Mouse (Mus musculus) liver, embryonic 16.5 days (tissue): Measurements from ENCODE around the gene Gm10642. TPM values are rescaled to one million over a fixed set of nuclear protein-coding genes. Genes with fewer than 3 reads are reported as not detected.
A peak's percentile ranks its signal among the peaks of the same experiment; 100 is the strongest.

Experiments used
- ATAC-seq: fragments of 200-750 bp; cut with Nextera tagmentation; 2 replicates; pipeline ENCODE4 v1.8.0; 2017; ENCODE audit warnings: low read depth, mild to moderate bottlenecking, moderate number of reproducible peaks, moderate library complexity
- H3K27ac ChIP-seq: fragments of 300-500 bp; sonication (generic); 2 replicates; pipeline ENCODE4 v1.5.1; 2014; ENCODE audit warnings: mild to moderate bottlenecking, low read length
- H3K27me3 ChIP-seq: fragments of 300-500 bp; sonication (generic); 2 replicates; pipeline ENCODE4 v1.6.1; 2014; ENCODE audit warnings: low read depth, low read length, mixed read lengths; ENCODE audit not compliant: control insufficient read depth, insufficient read depth
- H3K36me3 ChIP-seq: fragments of 300-500 bp; sonication (generic); 2 replicates; pipeline ENCODE4 v1.6.1; 2014; ENCODE audit warnings: mild to moderate bottlenecking; ENCODE audit not compliant: control insufficient read depth, insufficient read depth
- H3K4me1 ChIP-seq: fragments of 300-500 bp; sonication (generic); 2 replicates; pipeline ENCODE4 v1.6.1; 2014; ENCODE audit warnings: low read depth, low read length, mixed read lengths; ENCODE audit not compliant: control insufficient read depth
- H3K4me2 ChIP-seq: fragments of 300-500 bp; sonication (generic); 2 replicates; pipeline ENCODE4 v1.6.1; 2014; ENCODE audit warnings: low read depth, low read length, mixed read lengths
- H3K4me3 ChIP-seq: fragments of 300-500 bp; sonication (generic); 2 replicates; pipeline ENCODE4 v1.5.1; 2014; ENCODE audit warnings: low read depth, mild to moderate bottlenecking, low read length
- H3K9ac ChIP-seq: fragments of 300-500 bp; sonication (generic); 2 replicates; pipeline ENCODE4 v1.6.1; 2014; ENCODE audit warnings: low read depth, low read length
- H3K9me3 ChIP-seq: fragments of 300-500 bp; sonication (generic); replicated peaks from 2 replicates; pipeline ENCODE4 v1.6.1; 2016; ENCODE audit warnings: low read length; ENCODE audit not compliant: control insufficient read depth
- WGBS: fragments of 180-500 bp; shearing (Covaris S2); extraction: QIAGEN DNeasy Blood & Tissue Kit; methylation state at CpG from one replicate; pipeline ENCODE4 v1.1.7; 2014; ENCODE audit not compliant: insufficient replicate concordance; 5-methylcytosine and 5-hydroxymethylcytosine counted together
- polyA plus RNA-seq: library from polyadenylated mRNA; unstranded; fragments of >200 nt; fragmentation: Nextera tagmentation; extraction: Ambion mirVana; gene quantifications from 2 replicates; pipeline ENCODE4 v1.2.1, GENCODE M21; 2015

Gm10642 gene
- polyA plus RNA-seq, 1 experiment from 2014 or later: 0.90 TPM

DNA sequence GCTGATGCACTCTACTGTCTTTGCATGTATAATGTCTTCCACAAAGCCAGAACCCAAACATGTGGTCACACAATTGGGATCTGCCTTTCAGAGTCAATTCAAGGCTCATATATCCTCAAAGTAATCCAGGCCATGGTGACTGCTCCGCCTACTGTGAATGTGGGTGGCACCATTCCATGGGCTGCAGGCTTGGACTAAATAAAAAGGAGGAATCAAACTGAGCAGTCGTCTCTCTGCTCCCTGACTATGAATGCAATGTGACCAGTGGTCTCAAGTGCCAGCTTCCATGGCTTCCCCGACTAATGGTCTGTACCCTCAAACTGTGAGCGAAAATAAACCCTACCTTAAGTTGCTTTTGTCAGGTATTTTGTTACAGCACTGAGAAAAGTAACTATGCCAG, 1.6 kb upstream of the Gm10642 start:
- Histone ChIP-seq H3K27ac (0 out of 2 replicates have a peak overlapping the region, but pooled peaks have one; percentile 9), H3K36me3 (peaks cover 8% of the 10 kb centered on the region), H3K9ac (peak overlapping the region; percentile 38), H3K27me3 (no peaks in the 10 kb centered on the region), H3K4me2 (peak overlapping the region; percentile 73), H3K4me3 (peak overlapping the region; percentile 90), H3K9me3 (no peaks in the 10 kb centered on the region), H3K4me1 (peaks cover 30% of the 10 kb centered on the region)
- no peak for ATAC-seq
- 77% methylated on average over 4 of the region's 4 CpGs for WGBS

DNA sequence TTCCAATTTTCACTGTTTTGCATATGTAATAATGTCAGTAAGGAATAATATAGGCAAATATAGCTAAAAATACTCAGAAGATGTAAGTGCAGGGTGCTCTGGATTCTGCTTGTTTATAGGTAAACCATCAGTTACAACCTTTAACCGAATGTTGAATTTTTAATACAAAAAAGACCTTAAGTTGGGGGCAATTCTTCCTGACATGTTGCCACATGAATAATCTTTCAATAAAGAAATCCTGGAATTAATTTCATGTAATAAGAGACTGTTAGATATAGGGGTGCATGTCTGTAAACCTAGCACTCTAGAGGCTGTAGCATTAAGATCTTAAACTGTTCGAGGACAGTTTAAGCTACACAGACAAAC, 304 bp upstream of the Gm10642 start:
- H3K4me1 ChIP-seq: peaks cover 32% of the 10 kb centered on the region
- peaks cover 2% of the 10 kb centered on the region; the same call in 1 of the 2 replicates for H3K36me3 ChIP-seq
- peak overlapping the region; percentile 73 for H3K4me2 ChIP-seq
- 28% methylated on average over 2 of the region's 2 CpGs for WGBS
- peak overlapping the region; percentile 94 for H3K9ac ChIP-seq
- peak overlapping the region; percentile 90 for H3K4me3 ChIP-seq
- peak overlapping the region; percentile 93 for H3K27ac ChIP-seq
- no peaks in the 10 kb centered on the region for H3K27me3 ChIP-seq
- ATAC-seq: no peak
- H3K9me3 ChIP-seq: no peaks in the 10 kb centered on the region

DNA sequence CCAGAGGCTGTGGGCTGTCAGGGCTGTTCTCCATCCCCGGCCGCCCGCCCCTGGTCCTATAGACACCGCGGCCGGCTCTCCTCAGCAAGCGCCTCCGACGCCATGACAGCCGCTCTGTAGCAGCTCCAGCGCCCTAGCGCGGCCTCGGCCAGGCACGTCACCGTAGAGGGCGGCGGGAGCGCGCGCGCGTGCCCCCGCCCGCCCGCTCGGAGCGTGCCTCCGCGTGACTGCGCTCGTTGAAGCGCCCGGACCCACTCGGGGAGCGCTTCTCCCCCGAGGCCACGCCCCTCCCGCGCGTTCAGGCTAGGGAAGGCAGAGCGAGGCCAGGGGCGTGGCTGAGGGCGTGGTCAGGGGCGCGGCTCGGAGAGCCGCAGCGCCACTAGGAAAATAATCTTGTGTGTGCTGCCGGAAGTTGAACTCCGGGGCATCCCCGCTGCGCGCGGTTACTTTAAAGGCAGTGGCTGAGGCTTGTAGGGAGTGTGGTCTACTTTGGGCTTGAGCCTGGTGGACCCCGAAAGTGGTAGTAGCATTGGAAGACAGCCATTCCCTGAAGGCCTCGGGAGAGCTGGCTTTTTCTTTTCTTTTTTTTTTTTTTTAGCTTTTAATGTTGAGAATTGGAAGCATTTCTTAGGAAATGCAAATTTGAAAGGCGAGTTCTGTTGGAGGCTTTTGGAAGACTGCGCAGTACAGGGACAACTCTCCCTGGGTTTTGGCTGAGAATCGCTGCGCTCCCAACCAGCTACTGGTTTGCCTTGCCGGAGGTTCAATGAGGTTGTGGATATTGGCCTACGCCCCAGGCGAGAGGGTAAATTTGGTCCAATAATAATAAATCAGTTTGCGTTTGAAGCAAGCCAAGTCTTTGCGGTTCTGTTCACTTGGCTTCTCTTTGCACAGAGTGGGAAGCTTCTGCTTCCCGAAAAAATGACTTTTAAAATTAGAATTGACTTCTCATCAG, 1.2 kb downstream of the Gm10642 start, which contains the start of gene Mindy2:
Gene Mindy2 (minus strand): TSS at position 162 of the 955 bp plus-strand sequence.
- under 1% methylated on average over 62 of the region's 67 CpGs for WGBS
- peak; percentile 94 for ATAC-seq

DNA sequence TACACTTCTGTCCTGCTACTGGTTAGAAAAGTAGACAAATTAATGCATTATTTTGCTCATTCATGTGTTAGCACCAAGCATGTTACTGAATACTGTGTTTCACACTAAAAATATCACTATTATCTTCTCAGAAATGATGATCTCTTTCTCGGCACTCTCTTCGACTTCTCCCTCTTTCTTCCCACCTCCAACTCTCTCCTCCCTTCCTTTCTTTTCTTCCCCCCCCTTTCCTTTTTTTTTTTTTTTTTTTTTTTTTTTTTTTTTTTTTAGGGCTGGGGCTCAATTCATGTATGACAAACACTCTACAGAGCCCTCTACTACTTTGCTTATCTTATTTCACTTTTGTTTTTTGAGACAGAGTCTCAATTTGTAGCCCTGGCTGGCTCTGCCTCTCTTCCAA, 2.2 kb downstream of the Gm10642 start:
- Histone ChIP-seq H3K27ac (peak overlapping the region; percentile 58), H3K4me1 (peaks cover 24% of the 10 kb centered on the region), H3K9me3 (no peaks in the 10 kb centered on the region), H3K9ac (peak overlapping the region; percentile 55), H3K36me3 (0 out of 2 replicates have a peak, but pooled peaks cover 2% of the 10 kb centered on the region), H3K4me2 (peak overlapping the region; percentile 46), H3K27me3 (no peaks in the 10 kb centered on the region), H3K4me3 (peak overlapping the region; percentile 90)
- no peak for ATAC-seq
- WGBS: 26% methylated on average over 2 of the region's 2 CpGs

More for the DNA sequence above, 1.2 kb downstream of the Gm10642 start, which contains the start of gene Mindy2:
- peaks cover 32% of the 10 kb centered on the region for H3K4me1 ChIP-seq
- H3K9ac ChIP-seq: peak within 1 kb of the TSS; percentile 94
- H3K4me2 ChIP-seq: peak within 1 kb of the TSS; percentile 75
- peak within 1 kb of the TSS; percentile 90 for H3K4me3 ChIP-seq
- H3K27me3 ChIP-seq: no peaks in the 10 kb centered on the region
- no peaks in the 10 kb centered on the region for H3K9me3 ChIP-seq
- H3K27ac ChIP-seq: peak within 1 kb of the TSS; percentile 99
- H3K36me3 ChIP-seq: peaks cover 2% of the 10 kb centered on the region; the same call in 1 of the 2 replicates

DNA sequence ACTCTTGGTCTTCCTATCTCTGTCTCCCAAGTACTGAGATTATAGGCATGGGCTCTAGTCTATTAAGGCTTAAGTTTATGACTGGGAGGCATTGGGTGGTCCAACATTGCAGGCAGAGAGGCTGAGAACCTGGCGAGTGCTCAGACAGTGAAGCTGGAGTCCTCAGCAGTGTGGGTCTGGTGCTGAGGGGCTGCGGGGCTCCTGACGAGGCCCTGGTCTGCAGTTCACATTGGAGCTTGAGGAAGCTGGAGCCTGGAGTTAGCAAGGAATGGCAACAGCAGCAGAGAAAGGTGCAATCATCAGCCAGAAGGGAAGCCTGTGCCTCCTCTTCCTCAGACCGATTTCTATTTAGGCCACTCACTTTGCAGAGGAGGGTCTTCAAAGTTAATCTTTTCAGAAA, 8.8 kb downstream of the Gm10642 start:
- H3K27ac ChIP-seq: no peak overlapping the region
- no peak overlapping the region for H3K4me3 ChIP-seq
- no peak for ATAC-seq
- H3K9me3 ChIP-seq: peaks cover 3% of the 10 kb centered on the region
- H3K27me3 ChIP-seq: no peaks in the 10 kb centered on the region
- 77% methylated on average over 4 of the region's 4 CpGs for WGBS
- H3K4me1 ChIP-seq: peaks cover 11% of the 10 kb centered on the region
- H3K4me2 ChIP-seq: no peak overlapping the region
- no peaks in the 10 kb centered on the region; the same call in 1 of the 2 replicates for H3K36me3 ChIP-seq
- no peak overlapping the region for H3K9ac ChIP-seq

DNA sequence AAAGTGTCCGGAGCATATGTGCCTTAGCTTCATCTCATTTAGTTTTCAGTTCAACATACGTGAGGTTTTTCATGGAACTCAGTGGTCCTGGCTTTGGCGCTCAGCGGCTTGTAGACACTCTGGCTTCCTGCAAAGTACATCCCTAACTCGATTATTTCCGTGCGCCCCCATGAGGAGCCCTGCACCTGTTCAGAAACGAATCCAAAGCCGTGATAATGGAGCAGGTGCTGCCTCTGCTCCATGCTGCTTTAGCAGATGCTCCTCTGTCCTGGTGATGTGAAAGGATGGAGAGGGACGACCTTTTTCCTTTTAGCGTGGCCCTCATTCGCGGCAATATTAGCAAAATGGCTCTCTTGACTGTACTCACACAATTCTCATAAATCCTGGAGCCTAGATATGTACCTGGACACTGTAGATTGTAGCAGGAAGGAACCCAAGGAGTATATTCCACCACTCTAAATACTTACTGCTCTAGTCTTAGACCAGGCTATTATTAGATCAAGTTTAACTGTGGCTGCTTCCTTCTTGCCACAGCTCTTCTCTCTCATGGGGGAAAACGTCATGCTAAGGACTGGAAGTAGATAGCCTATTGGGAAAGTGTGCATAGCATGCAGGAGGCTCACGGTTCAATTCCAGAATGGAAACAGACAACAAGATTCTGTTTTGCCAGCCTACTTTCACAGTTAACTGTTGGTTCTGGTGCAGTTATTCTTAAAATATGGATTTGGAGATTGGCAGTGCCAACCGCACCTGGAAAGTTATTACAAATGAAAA, 9.5 kb downstream of the Gm10642 start:
- Histone ChIP-seq H3K27ac (no peak overlapping the region), H3K27me3 (no peaks in the 10 kb centered on the region), H3K9ac (no peak overlapping the region), H3K4me1 (peaks cover 15% of the 10 kb centered on the region), H3K4me3 (no peak overlapping the region), H3K9me3 (peaks cover 3% of the 10 kb centered on the region), H3K4me2 (no peak overlapping the region), H3K36me3 (no peaks in the 10 kb centered on the region; the same call in 1 of the 2 replicates)
- 66% methylated on average over 16 of the region's 16 CpGs for WGBS
- ATAC-seq: no peak

DNA sequence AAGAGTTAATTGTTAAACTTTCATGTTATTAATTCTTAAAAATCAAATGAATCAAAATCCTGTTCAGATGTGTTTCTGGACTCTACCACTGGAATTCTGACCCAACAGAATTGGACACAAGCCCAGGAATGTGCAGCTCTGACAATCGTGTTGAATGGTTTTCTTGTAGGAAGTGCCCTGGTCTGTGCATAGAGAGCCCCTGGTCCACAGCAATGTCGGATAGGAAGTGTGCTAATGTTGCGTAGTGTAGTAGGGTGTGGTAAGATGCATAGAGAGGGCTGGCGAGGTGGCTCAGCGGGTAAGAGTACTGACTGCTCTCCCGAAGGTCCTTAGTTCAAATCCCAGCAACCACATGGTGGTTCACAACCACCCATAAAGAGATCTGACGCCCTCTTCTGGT, 10.8 kb downstream of the Gm10642 start:
- no peak overlapping the region for H3K9ac ChIP-seq
- H3K4me1 ChIP-seq: peaks cover 23% of the 10 kb centered on the region
- H3K9me3 ChIP-seq: peaks cover 3% of the 10 kb centered on the region
- 59% methylated on average over 7 of the region's 7 CpGs for WGBS
- no peak overlapping the region for H3K4me3 ChIP-seq
- H3K27ac ChIP-seq: no peak overlapping the region
- no peak overlapping the region for H3K4me2 ChIP-seq
- no peak for ATAC-seq
- no peaks in the 10 kb centered on the region; the same call in 1 of the 2 replicates for H3K36me3 ChIP-seq
- H3K27me3 ChIP-seq: no peaks in the 10 kb centered on the region

DNA sequence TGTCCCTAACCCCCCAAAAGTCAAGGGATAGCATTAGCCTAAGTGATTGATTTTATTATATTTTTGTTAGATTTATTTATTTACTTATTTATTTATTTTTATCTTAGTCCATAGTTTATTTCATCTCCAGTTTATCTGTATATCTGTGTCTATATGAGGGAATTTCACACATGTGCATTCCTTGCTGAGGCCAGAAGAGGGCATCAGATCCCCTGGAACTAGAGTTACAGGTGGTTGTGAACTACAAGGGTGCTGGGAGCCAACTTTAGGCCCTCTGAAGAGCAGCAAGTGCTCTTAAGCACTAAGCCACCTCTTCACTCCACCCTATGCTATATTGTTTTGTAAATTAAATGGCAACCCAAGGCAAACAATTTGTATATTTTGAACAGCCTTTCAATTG, 12.0 kb downstream of the Gm10642 start:
- Histone ChIP-seq H3K4me2 (no peak overlapping the region), H3K27me3 (no peaks in the 10 kb centered on the region), H3K9ac (no peak overlapping the region), H3K4me3 (no peak overlapping the region), H3K36me3 (no peaks in the 10 kb centered on the region; the same call in 1 of the 2 replicates), H3K9me3 (peaks cover 3% of the 10 kb centered on the region), H3K4me1 (peaks cover 34% of the 10 kb centered on the region), H3K27ac (peak overlapping the region; percentile 93)
- no peak for ATAC-seq
